Mouse (Mus musculus) forebrain, embryonic 13.5 days (tissue): ENCODE results near the gene Glrp1. TPM values are rescaled to one million over a fixed set of nuclear protein-coding genes. Genes with fewer than 3 reads are reported as not detected.
A peak's percentile ranks its signal among the peaks of the same experiment; 100 is the strongest.

Experiments
- ATAC-seq: fragments of 200-750 bp; cut with Nextera tagmentation; 2 replicates; pipeline ENCODE4 v1.8.0; 2017
- H3K27ac ChIP-seq: fragments of 300-500 bp; sonication (generic); 2 replicates; pipeline ENCODE4 v1.5.1; 2015; ENCODE audit warnings: inconsistent platforms, mild to moderate bottlenecking, moderate library complexity
- H3K27me3 ChIP-seq: fragments of 300-500 bp; sonication (generic); 2 replicates; pipeline ENCODE4 v1.6.1; 2015; ENCODE audit warnings: mild to moderate bottlenecking, inconsistent platforms
- H3K36me3 ChIP-seq: fragments of 300-500 bp; sonication (generic); 2 replicates; pipeline ENCODE4 v1.6.1; 2015; ENCODE audit warnings: mild to moderate bottlenecking, inconsistent platforms; ENCODE audit not compliant: poor library complexity, severe bottlenecking
- H3K4me1 ChIP-seq: fragments of 300-500 bp; sonication (generic); 2 replicates; pipeline ENCODE4 v1.6.1; 2015; ENCODE audit warnings: inconsistent platforms
- H3K4me2 ChIP-seq: fragments of 300-500 bp; sonication (generic); 2 replicates; pipeline ENCODE4 v1.6.1; 2015; ENCODE audit warnings: inconsistent platforms, mild to moderate bottlenecking, moderate library complexity
- H3K4me3 ChIP-seq: fragments of 300-500 bp; sonication (generic); 2 replicates; pipeline ENCODE4 v1.5.1; 2015; ENCODE audit warnings: mild to moderate bottlenecking, inconsistent platforms
- H3K9ac ChIP-seq: fragments of 300-500 bp; sonication (generic); 2 replicates; pipeline ENCODE4 v1.6.1; 2015; ENCODE audit warnings: mild to moderate bottlenecking, inconsistent platforms
- H3K9me3 ChIP-seq: fragments of 300-500 bp; sonication (generic); replicated peaks from 2 replicates; pipeline ENCODE4 v1.6.1; 2016; ENCODE audit warnings: inconsistent platforms
- WGBS: fragments of 180-500 bp; shearing (Covaris S2); methylation state at CpG from one replicate; pipeline ENCODE4 v1.1.7; 2015; 5-methylcytosine and 5-hydroxymethylcytosine counted together
- polyA plus RNA-seq: library from polyadenylated mRNA; unstranded; fragments of >200 nt; fragmentation: Nextera tagmentation; extraction: Ambion mirVana; gene quantifications from 2 replicates; pipeline ENCODE4 v1.2.1, GENCODE M21; 2015

Gene Glrp1
- polyA plus RNA-seq, 1 experiment from 2014 or later, result not detected

- no peaks in the 10 kb centered on the region for H3K36me3 ChIP-seq
- H3K4me3 ChIP-seq, result no peak overlapping the region
- H3K9ac ChIP-seq, result no peak overlapping the region
- H3K9me3 ChIP-seq, result no peaks in the 10 kb centered on the region
- ATAC-seq, result peak; percentile 86
- WGBS, result 45% methylated on average over 14 of the region's 14 CpGs
- no peaks in the 10 kb centered on the region for H3K27me3 ChIP-seq
- H3K4me1 ChIP-seq, result no peaks in the 10 kb centered on the region
- H3K27ac ChIP-seq, result no peak overlapping the region
- no peak overlapping the region for H3K4me2 ChIP-seq
Observed at GRCm38 (mm10) chr1:88456451-88457072, 53.3 kb downstream of the Glrp1 start.

- H3K27ac ChIP-seq, result no peak overlapping the region; the same call in 1 of the 2 replicates
- no peak overlapping the region for H3K9ac ChIP-seq
- no peaks in the 10 kb centered on the region for H3K9me3 ChIP-seq
- no peaks in the 10 kb centered on the region for H3K4me1 ChIP-seq
- H3K27me3 ChIP-seq, result no peaks in the 10 kb centered on the region
- no peak for ATAC-seq
- WGBS, result 90% methylated on average over 3 of the region's 3 CpGs
- no peaks in the 10 kb centered on the region for H3K36me3 ChIP-seq
- H3K4me2 ChIP-seq, result no peak overlapping the region
- no peak overlapping the region for H3K4me3 ChIP-seq
Observed at GRCm38 (mm10) chr1:88455761-88456160, 54.1 kb downstream of the Glrp1 start.

- Histone ChIP-seq H3K27me3 (no peaks in the 10 kb centered on the region), H3K9ac (no peak overlapping the region), H3K4me1 (no peaks in the 10 kb centered on the region), H3K4me2 (no peak overlapping the region), H3K36me3 (no peaks in the 10 kb centered on the region), H3K27ac (no peak overlapping the region), H3K9me3 (no peaks in the 10 kb centered on the region), H3K4me3 (no peak overlapping the region)
- 72% methylated on average over 3 of the region's 3 CpGs for WGBS
- ATAC-seq, result no peak
Observed at GRCm38 (mm10) chr1:88454703-88455102, 55.2 kb downstream of the Glrp1 start.

- no peaks in the 10 kb centered on the region for H3K36me3 ChIP-seq
- no peak overlapping the region for H3K9ac ChIP-seq
- no peak overlapping the region for H3K27ac ChIP-seq
- WGBS, result 93% methylated on average over 6 of the region's 6 CpGs
- H3K9me3 ChIP-seq, result no peaks in the 10 kb centered on the region
- H3K4me1 ChIP-seq, result peaks cover 8% of the 10 kb centered on the region
- no peak for ATAC-seq
- no peak overlapping the region for H3K4me3 ChIP-seq
- no peak overlapping the region for H3K4me2 ChIP-seq
- H3K27me3 ChIP-seq, result no peaks in the 10 kb centered on the region
Observed at GRCm38 (mm10) chr1:88452198-88452597, 57.7 kb downstream of the Glrp1 start.

GRCm38 (mm10) chr1:88450668-88451067 lies 59.2 kb downstream of the Glrp1 start:
- no peaks in the 10 kb centered on the region for H3K27me3 ChIP-seq
- no peaks in the 10 kb centered on the region for H3K36me3 ChIP-seq
- ATAC-seq, result no peak
- H3K9ac ChIP-seq, result no peak overlapping the region
- no peaks in the 10 kb centered on the region for H3K9me3 ChIP-seq
- H3K4me2 ChIP-seq, result no peak overlapping the region
- WGBS, result 90% methylated on average over 4 of the region's 4 CpGs
- H3K4me1 ChIP-seq, result peaks cover 21% of the 10 kb centered on the region
- no peak overlapping the region for H3K4me3 ChIP-seq
- H3K27ac ChIP-seq, result no peak overlapping the region

Other genes starting within 250 kb of the Glrp1 start
- 145 and 146 TPM in 2 replicates for gene Hjurp, start 232.4 kb downstream of the Glrp1 start, polyA plus RNA-seq
- 0.06 TPM in 1 of 2 replicates, not detected in the other for gene Trpm8, start 232.4 kb downstream of the Glrp1 start, polyA plus RNA-seq
- gene Spp2, start 103.1 kb downstream of the Glrp1 start, polyA plus RNA-seq, result 0.47 TPM in 1 of 2 replicates, not detected in the other
- 25.3 and 28.7 TPM in 2 replicates for gene Arl4c, start 192.2 kb upstream of the Glrp1 start, polyA plus RNA-seq